Mouse (Mus musculus): ENCODE results near the gene Arvcf.

GRCm38 (mm10) chr16:18383756-18384155, 35.8 kb downstream of the Arvcf start:
- TF ChIP-seq CHD2 (IDR thresholded peaks at IDR 0.05; ENCODE audit: low read depth, low read length) = no peak
- no peak for TF ChIP-seq ZNF384 (IDR thresholded peaks at IDR 0.05; ENCODE audit: low read depth, low read length)
- TF ChIP-seq HCFC1 (IDR thresholded peaks at IDR 0.05; ENCODE audit: borderline replicate concordance, insufficient read depth, low read length) = no peak
- no peak for TF ChIP-seq MAFK (IDR thresholded peaks at IDR 0.05; ENCODE audit: insufficient read depth, low read depth, low read length)
- TF ChIP-seq ZC3H11A (IDR thresholded peaks at IDR 0.05; ENCODE audit: borderline replicate concordance, low read depth, low read length) = no peak
